Mouse (Mus musculus) ES-E14 (cell line): Measurements from ENCODE around the gene Ppp1r12c.
"Not testable (repeated sequence)": the region's sequence is repeated elsewhere in the genome, so short reads cannot be mapped to it uniquely, and the experiment has no call there.

ENCODE experiments used
- CHD2 ChIP-seq: IDR thresholded peaks from 2 replicates; pipeline ENCODE4 v1.6.1; 2014; ENCODE audit warnings: mild to moderate bottlenecking, low read depth, low read length, inconsistent platforms
- HCFC1 ChIP-seq: IDR thresholded peaks from 2 replicates; pipeline ENCODE4 v1.6.1; 2012; ENCODE audit warnings: low read length, inconsistent platforms, borderline replicate concordance; ENCODE audit not compliant: insufficient read depth
- MAFK ChIP-seq: IDR thresholded peaks from 2 replicates; pipeline ENCODE4 v1.6.1; 2014; ENCODE audit warnings: mild to moderate bottlenecking, low read depth, low read length, inconsistent platforms; ENCODE audit not compliant: insufficient read depth
- ZC3H11A ChIP-seq: IDR thresholded peaks from 2 replicates; pipeline ENCODE4 v1.6.1; 2012; ENCODE audit warnings: low read depth, mild to moderate bottlenecking, inconsistent platforms, low read length, borderline replicate concordance
- ZNF384 ChIP-seq: IDR thresholded peaks from 2 replicates; pipeline ENCODE4 v1.6.1; 2012; ENCODE audit warnings: low read depth, low read length, inconsistent platforms

DNA sequence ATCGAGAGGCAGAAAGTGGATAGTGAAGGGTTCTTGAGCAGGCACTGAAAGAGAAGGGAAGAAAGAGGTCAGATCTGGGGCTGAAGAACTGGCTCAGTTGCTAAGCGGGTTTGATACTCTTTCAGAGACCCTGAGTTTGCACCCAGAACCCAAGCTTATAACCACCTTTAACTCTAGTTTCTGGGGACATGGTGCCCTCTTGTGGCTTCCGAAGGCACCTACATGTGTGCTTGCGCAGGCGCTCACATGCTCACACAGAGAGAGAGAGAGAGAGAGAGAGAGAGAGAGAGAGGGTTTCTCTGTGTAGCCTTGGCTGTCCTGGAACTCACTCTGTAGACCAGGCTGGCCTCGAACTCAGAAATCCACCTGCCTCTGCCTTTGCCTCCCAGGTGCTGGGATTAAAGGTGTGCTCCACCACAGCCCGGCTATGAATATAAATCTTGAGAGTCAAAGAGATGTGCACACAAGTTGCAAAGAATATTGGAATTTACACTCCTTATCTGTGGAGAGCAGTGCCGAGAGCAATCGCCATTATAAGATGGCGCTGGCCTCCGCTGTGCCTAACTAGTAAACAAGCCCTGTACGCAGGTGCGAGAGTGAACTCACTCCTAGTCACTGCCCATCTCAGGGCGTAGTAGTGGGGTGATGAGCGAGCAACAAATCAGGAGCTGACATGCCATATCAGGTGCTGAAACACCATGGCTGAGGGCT, 22.9 kb upstream of the Ppp1r12c start, which contains the start of gene Tnni3:
- not testable (repeated sequence) for TF ChIP-seq HCFC1, ZNF384, CHD2, MAFK
- peak; percentile 70; the same call in 1 of the 2 replicates for TF ChIP-seq ZC3H11A
